In the genomic region with DNA sequence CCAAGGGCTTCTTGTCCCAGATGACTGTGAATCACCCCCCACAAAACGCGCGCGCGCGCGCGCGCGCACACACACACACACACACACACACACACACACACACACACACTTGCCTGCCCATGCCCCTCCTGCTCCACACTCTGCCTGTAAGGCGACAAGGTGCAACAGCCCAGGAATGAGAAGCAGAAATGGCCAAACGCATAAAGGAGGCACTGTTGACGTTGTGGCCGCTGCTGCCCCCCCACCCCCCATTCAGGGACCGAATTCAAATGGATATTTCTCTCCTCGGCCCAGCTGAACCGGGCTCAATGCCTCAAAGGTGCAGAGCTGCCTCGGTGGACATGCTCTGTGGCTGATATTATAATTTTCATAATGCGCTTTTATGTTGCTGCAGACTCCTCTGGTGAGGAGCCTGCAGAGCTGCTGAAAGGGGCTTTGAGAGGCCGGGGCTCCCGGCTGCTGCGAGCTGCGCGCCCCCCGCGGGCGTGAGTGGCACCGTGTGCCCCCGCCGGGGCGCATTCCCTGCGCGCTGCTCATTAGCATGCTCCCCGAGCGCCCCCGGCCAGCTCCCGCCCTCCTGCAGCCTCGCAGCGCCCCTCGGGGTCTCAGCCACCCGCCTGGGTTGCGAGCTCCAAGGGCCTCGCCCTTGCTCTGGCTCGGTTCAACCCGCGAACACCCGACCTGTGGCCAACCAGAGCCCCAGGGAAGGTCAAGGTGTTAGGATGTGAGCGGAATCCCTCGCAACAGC, we compare ENCODE assay signal across 11 mouse cellular contexts. TPM values are rescaled to one million over a fixed set of nuclear protein-coding genes. Genes with fewer than 3 reads are reported as not detected.
DNase-seq lines count a peak whose midpoint lies in the region; ATAC-seq and TF ChIP-seq lines count a peak whose summit lies in the region.
"Had no signal": no experiment of that assay in that cellular context is flagged by ENCODE, and none has a peak within 500 bp of the region (broad histone marks: within the 10 kb centered on the region; RNA-seq: fewer than 3 reads in every experiment).

No protein-coding gene starts in this region.

- H3K27ac ChIP-seq in ES-Bruce4 (ENCODE audit: insufficient read depth, low read length): no peak overlapping the region
- H3K27ac ChIP-seq in forebrain, embryonic 16.5 days (ENCODE audit: low read length): no peak overlapping the region
- H3K27ac ChIP-seq in midbrain, embryonic 10.5 days (replicated peaks): no peak overlapping the region
- H3K27ac ChIP-seq in cerebellum, adult 2 months (ENCODE audit: insufficient read depth, low read length): no peak overlapping the region
- H3K27ac ChIP-seq: liver, embryonic 13.5 days had no signal

- H3K4me3 ChIP-seq in ES-Bruce4 (ENCODE audit: low read depth, low read length): peak overlapping the region; percentile 37
- peak overlapping the region; percentile 34 for H3K4me3 ChIP-seq in forebrain, embryonic 16.5 days (replicated peaks; ENCODE audit: low read length)
- H3K4me3 ChIP-seq in midbrain, embryonic 10.5 days: peak overlapping the region; percentile 47
- H3K4me3 ChIP-seq in cerebellum, adult 2 months (replicated peaks; ENCODE audit: insufficient read depth, low read depth, low read length): no peak overlapping the region
- H3K4me3 ChIP-seq: liver, embryonic 13.5 days had no signal

- TF ChIP-seq POLR2A in ES-Bruce4 (IDR thresholded peaks at IDR 0.05; ENCODE audit: insufficient read depth, low read length): no peak
- no peak for TF ChIP-seq POLR2A in cerebellum, adult 2 months (IDR thresholded peaks at IDR 0.05; ENCODE audit: borderline replicate concordance, insufficient read depth, low read length)

- ATAC-seq in forebrain, embryonic 16.5 days: peak; percentile 64

- no peak for TF ChIP-seq EP300 in ES-Bruce4 (IDR thresholded peaks at IDR 0.05; ENCODE audit: insufficient read depth, low read depth, low read length)

- H3K9me3 ChIP-seq in ES-Bruce4 (replicated peaks; ENCODE audit: control insufficient read depth, insufficient read depth, low read length, poor library complexity, severe bottlenecking): no peaks in the 10 kb centered on the region
- no peaks in the 10 kb centered on the region for H3K9me3 ChIP-seq in forebrain, embryonic 16.5 days (ENCODE audit: control insufficient read depth, low read length)
- no peaks in the 10 kb centered on the region for H3K9me3 ChIP-seq in midbrain, embryonic 10.5 days (replicated peaks)
- H3K9me3 ChIP-seq: liver, embryonic 13.5 days had no signal

- peaks cover 3% of the 10 kb centered on the region; the same call in 1 of the 2 replicates for H3K27me3 ChIP-seq in ES-Bruce4 (ENCODE audit: control insufficient read depth, insufficient read depth, low read length, poor library complexity, severe bottlenecking)
- H3K27me3 ChIP-seq in forebrain, embryonic 16.5 days (replicated peaks; ENCODE audit: control insufficient read depth, insufficient read depth, low read length): peaks cover 58% of the 10 kb centered on the region
- peaks cover 100% of the 10 kb centered on the region for H3K27me3 ChIP-seq in midbrain, embryonic 10.5 days (ENCODE audit: low read depth, poor library complexity, severe bottlenecking)
- H3K27me3 ChIP-seq in cerebellum, adult 2 months (ENCODE audit: control insufficient read depth, insufficient read depth, low read length): peaks cover 4% of the 10 kb centered on the region; the same call in 1 of the 2 replicates

- WGBS in forebrain, embryonic 16.5 days: under 1% methylated on average over 48 of the region's 49 CpGs
- WGBS in midbrain, embryonic 10.5 days: 1% methylated on average over 49 of the region's 49 CpGs
- WGBS in cerebellum, adult 2 months: 1% methylated on average over 49 of the region's 49 CpGs

- no peak overlapping the region; the same call in 1 of the 2 replicates for H3K9ac ChIP-seq in ES-Bruce4 (ENCODE audit: low read depth, poor library complexity, severe bottlenecking)
- peak overlapping the region; percentile 29; the same call in 1 of the 2 replicates for H3K9ac ChIP-seq in forebrain, embryonic 16.5 days (replicated peaks; ENCODE audit: low read depth, low read length)
- H3K9ac ChIP-seq: liver, embryonic 13.5 days had no signal

- intact Hi-C loops in left cerebral cortex, postnatal 25 days (cut with DNase I): no loop called here

- peak; percentile 63 for DNase-seq in heart, adult 11 months
- no peak for DNase-seq in heart, adult 8-10 months (ENCODE audit: low spot score)
- peak; percentile 50 for DNase-seq in midbrain, embryonic 10.5 days (ENCODE audit: low spot score)
- no peak for DNase-seq in left cerebral cortex, postnatal 25 days (ENCODE audit: low spot score in 2 of 2)
- DNase-seq in urinary bladder, postnatal 14 days (ENCODE audit: low spot score): no peak
- DNase-seq in cerebellum, adult 2 months: no peak
- DNase-seq: cerebellum, adult 18-20 months; kidney, postnatal 4 days; liver, embryonic 13.5 days had no signal

- H3K4me2 ChIP-seq in forebrain, embryonic 16.5 days (ENCODE audit: low read length): peak overlapping the region; percentile 55
- H3K4me2 ChIP-seq: liver, embryonic 13.5 days had no signal

- H3K4me1 ChIP-seq in ES-Bruce4 (ENCODE audit: control insufficient read depth, insufficient read depth, low read length): no peaks in the 10 kb centered on the region
- H3K4me1 ChIP-seq in forebrain, embryonic 16.5 days (replicated peaks; ENCODE audit: control insufficient read depth, insufficient read depth, low read length): peaks cover 16% of the 10 kb centered on the region
- H3K4me1 ChIP-seq in midbrain, embryonic 10.5 days: peaks cover 25% of the 10 kb centered on the region
- no peaks in the 10 kb centered on the region for H3K4me1 ChIP-seq in cerebellum, adult 2 months (ENCODE audit: control insufficient read depth, insufficient read depth, low read length)
- H3K4me1 ChIP-seq: liver, embryonic 13.5 days had no signal

- H3K36me3 ChIP-seq in ES-Bruce4 (ENCODE audit: control insufficient read depth, insufficient read depth, low read length, poor library complexity, severe bottlenecking): no peaks in the 10 kb centered on the region
- H3K36me3 ChIP-seq in forebrain, embryonic 16.5 days (ENCODE audit: control insufficient read depth, insufficient read depth): no peaks in the 10 kb centered on the region
- H3K36me3 ChIP-seq in midbrain, embryonic 10.5 days: no peaks in the 10 kb centered on the region
- H3K36me3 ChIP-seq: liver, embryonic 13.5 days had no signal

- TF ChIP-seq CTCF in ES-Bruce4 (IDR thresholded peaks at IDR 0.05; ENCODE audit: low read depth, low read length): no peak
- TF ChIP-seq CTCF in cerebellum, adult 2 months (IDR thresholded peaks at IDR 0.05; ENCODE audit: borderline replicate concordance, insufficient read depth, low read depth, low read length): no peak

RNA-seq across cellular contexts. Expression of a gene that starts 44.2 kb away (rescaled TPM):
- total RNA-seq in heart, adult 8-10 months (2022): 10 to 100 TPM; 42.7 to 56.8 (median 49.0) TPM
- 73.0 and 76.5 TPM in 2 replicates for polyA plus RNA-seq in ES-Bruce4 (2011; ENCODE audit: insufficient read depth, insufficient read length, low read depth, missing spikeins)
- 82.9 and 83.1 TPM in 2 replicates for polyA plus RNA-seq in forebrain, embryonic 16.5 days (2015; fragmentation: Nextera tagmentation; extraction: Ambion mirVana)
- 118 and 130 TPM in 2 replicates for polyA plus RNA-seq in midbrain, embryonic 10.5 days (2016; fragmentation: Nextera tagmentation; extraction: Ambion mirVana)
- 100 to 1,000 TPM in 1 of 2 experiments, 10 to 100 TPM in 1; 95.6 to 103 TPM for total RNA-seq in left cerebral cortex, postnatal 25 days (2021)
- 61.1 and 64.2 TPM in 2 replicates for polyA plus RNA-seq in cerebellum, adult 2 months (2012; rRNA removed)

Comparison
In these comparisons a context has a peak if more than half of its experiments do, and no peak if none do; other contexts are left out.
1. DNase-seq: peak in heart, adult 11 months (single experiment) and midbrain, embryonic 10.5 days (single experiment); none in heart, adult 8-10 months (single experiment), left cerebral cortex, postnatal 25 days (0 of 2), urinary bladder, postnatal 14 days (single experiment) and cerebellum, adult 2 months (0 of 2).